ENCODE assay signal across 8 mouse cellular contexts in genomic region chr7:44868919-44869696, GRCm38 (mm10). TPM values are rescaled to one million over a fixed set of nuclear protein-coding genes. Genes with fewer than 3 reads are reported as not detected.
A peak's percentile ranks its signal among the peaks of the same experiment; 100 is the strongest.
DNase-seq lines count a peak whose midpoint lies in the region; ATAC-seq and TF ChIP-seq lines count a peak whose summit lies in the region.

No protein-coding gene starts in this region.

- no peaks in the 10 kb centered on the region for H3K27me3 ChIP-seq in Patski
- no peaks in the 10 kb centered on the region for H3K27me3 ChIP-seq in kidney, adult 2 months (replicated peaks; ENCODE audit: control insufficient read depth, insufficient read depth, low read length)
- no peaks in the 10 kb centered on the region for H3K27me3 ChIP-seq in lung, embryonic 16.5 days (ENCODE audit: control insufficient read depth, insufficient read depth, low read depth, low read length)

- no peak for TF ChIP-seq CTCF in Patski (IDR thresholded peaks at IDR 0.05)
- no peak for TF ChIP-seq CTCF in cortical plate, adult 2 months (IDR thresholded peaks at IDR 0.05; ENCODE audit: extremely low read depth, insufficient read depth, low read length)
- no peak for TF ChIP-seq CTCF in kidney, adult 2 months (conservative IDR thresholded peaks at IDR 0.05; ENCODE audit: insufficient read depth, insufficient read length, low read depth, low read length)

- H3K9ac ChIP-seq in lung, embryonic 16.5 days (ENCODE audit: low read length), result peak overlapping the region; percentile 100

- no peaks in the 10 kb centered on the region for H3K9me3 ChIP-seq in lung, embryonic 16.5 days (ENCODE audit: control insufficient read depth, low read length)

- H3K4me1 ChIP-seq in cortical plate, adult 2 months (ENCODE audit: control insufficient read depth, insufficient read depth, low read length), result peaks cover 6% of the 10 kb centered on the region
- H3K4me1 ChIP-seq in kidney, adult 2 months (ENCODE audit: control insufficient read depth, insufficient read depth, low read length), result peaks cover 21% of the 10 kb centered on the region
- H3K4me1 ChIP-seq in lung, embryonic 16.5 days (replicated peaks; ENCODE audit: control insufficient read depth, insufficient read depth, low read length), result peaks cover 52% of the 10 kb centered on the region

- H3K36me3 ChIP-seq in kidney, adult 2 months (ENCODE audit: control insufficient read depth, insufficient read depth, low read length), result no peaks in the 10 kb centered on the region
- peaks cover 16% of the 10 kb centered on the region for H3K36me3 ChIP-seq in lung, embryonic 16.5 days (ENCODE audit: control insufficient read depth, insufficient read depth, low read length)

- CTCF ChIA-PET in Patski (lab: Charles Lee), result interaction anchor here (0.7 to 1.5 kb wide), 4 partner anchors 8 to 89 kb away, joined by 3 to 4 read pairs (median 4); partner anchors contain the start of gene Med25

- in situ Hi-C loops in Patski (cut with MboI; ENCODE audit: low pct_unique_long_range_greater_than_20kb), result loop anchor here (25.0 kb wide), 1 partner anchor 843 kb away; the partner anchor contains the start of genes Dbp, Fam83e, Rpl18 and Sphk2

- no peak for TF ChIP-seq POLR2A in cortical plate, adult 2 months (IDR thresholded peaks at IDR 0.05; ENCODE audit: extremely low read depth, insufficient read depth, low read length)
- TF ChIP-seq POLR2A in kidney, adult 2 months (IDR thresholded peaks at IDR 0.05; ENCODE audit: low read depth, low read length), result no peak

- H3K4me2 ChIP-seq in lung, embryonic 16.5 days (ENCODE audit: low read depth, low read length), result peak overlapping the region; percentile 65

- peak; percentile 21 for ATAC-seq in Patski
- peak; percentile 65 for ATAC-seq in lung, embryonic 16.5 days (ENCODE audit: low read depth)

- DNase-seq in 3T3-L1 (ENCODE audit: low read depth, low spot score) (peak; percentile 43), Patski (ENCODE audit: low read depth, low spot score) (no peak)
- peak; percentile 83 for DNase-seq in heart, adult 18-20 months
- peak; percentile 78 for DNase-seq in kidney, adult 2 months
- peak; percentile 67 for DNase-seq in retina, embryonic 14.5 days (ENCODE audit: low spot score)
- peak; percentile 85 for DNase-seq in yolk sac, embryonic 10.5 days (ENCODE audit: low spot score)

- WGBS in kidney, adult 2 months, result under 1% methylated on average over 103 of the region's 108 CpGs
- whole genome bisulfite sequencing in lung, embryonic 16.5 days, result under 1% methylated on average over 81 of the region's 108 CpGs

- H3K4me3 ChIP-seq in cortical plate, adult 2 months (ENCODE audit: insufficient read depth, low read length), result peak overlapping the region; percentile 5
- peak overlapping the region; percentile 90 for H3K4me3 ChIP-seq in kidney, adult 2 months (ENCODE audit: insufficient read depth, low read depth, low read length)
- H3K4me3 ChIP-seq in lung, embryonic 16.5 days (ENCODE audit: low read length), result peak overlapping the region; percentile 96

- POLR2A ChIA-PET in Patski (lab: Charles Lee), result interaction anchor here (0.6 to 2.4 kb wide), 6 partner anchors 12 to 61 kb away, joined by 3 to 9 read pairs (median 4); partner anchors contain the start of genes Ap2a1, Med25 and Pnkp

- H3K27ac ChIP-seq in cortical plate, adult 2 months (ENCODE audit: insufficient read depth, low read length), result peak overlapping the region; percentile 94
- H3K27ac ChIP-seq in kidney, adult 2 months (ENCODE audit: insufficient read depth, low read depth, low read length), result peak overlapping the region; percentile 98
- H3K27ac ChIP-seq in lung, embryonic 16.5 days (ENCODE audit: low read length), result peak overlapping the region; percentile 100

RNA-seq across cellular contexts. Expression of gene Ptov1, which starts 0.5 kb away (rescaled TPM):
- polyA plus RNA-seq in Patski (2021), result 308 TPM
- polyA plus RNA-seq in cortical plate, adult 2 months (2012; rRNA removed), result 359 and 377 TPM in 2 replicates
- total RNA-seq in heart, adult 18-20 months (2021), result 100 to 1,000 TPM; 173 to 184 TPM
- polyA plus RNA-seq in kidney, adult 2 months (2012; rRNA removed), result 212 and 221 TPM in 2 replicates
- 302 and 307 TPM in 2 replicates for polyA plus RNA-seq in lung, embryonic 16.5 days (2015; fragmentation: Nextera tagmentation; extraction: Ambion mirVana)

RNA-seq across cellular contexts. Expression of gene Pnkp, which starts 12.2 kb away (rescaled TPM):
- 43.2 TPM for polyA plus RNA-seq in Patski (2021)
- 35.6 and 40.8 TPM in 2 replicates for polyA plus RNA-seq in cortical plate, adult 2 months (2012; rRNA removed)
- total RNA-seq in heart, adult 18-20 months (2021), result 10 to 100 TPM; 16.5 to 19.4 TPM
- polyA plus RNA-seq in kidney, adult 2 months (2012; rRNA removed), result 44.9 and 53.4 TPM in 2 replicates
- 38.0 and 39.0 TPM in 2 replicates for polyA plus RNA-seq in lung, embryonic 16.5 days (2015; fragmentation: Nextera tagmentation; extraction: Ambion mirVana)

RNA-seq across cellular contexts. Expression of gene Tbc1d17, which starts 20.2 kb away (rescaled TPM):
- 59.1 TPM for polyA plus RNA-seq in Patski (2021)
- polyA plus RNA-seq in cortical plate, adult 2 months (2012; rRNA removed), result 95.0 and 99.8 TPM in 2 replicates
- total RNA-seq in heart, adult 18-20 months (2021), result 10 to 100 TPM; 36.7 to 57.6 TPM
- 100 and 114 TPM in 2 replicates for polyA plus RNA-seq in kidney, adult 2 months (2012; rRNA removed)
- 83.7 and 84.4 TPM in 2 replicates for polyA plus RNA-seq in lung, embryonic 16.5 days (2015; fragmentation: Nextera tagmentation; extraction: Ambion mirVana)

RNA-seq across cellular contexts. Expression of gene Akt1s1, which starts 20.3 kb away (rescaled TPM):
- 99.9 TPM for polyA plus RNA-seq in Patski (2021)
- polyA plus RNA-seq in cortical plate, adult 2 months (2012; rRNA removed), result 97.5 and 101 TPM in 2 replicates
- total RNA-seq in heart, adult 18-20 months (2021), result 10 to 100 TPM; 65.1 to 67.1 TPM
- polyA plus RNA-seq in kidney, adult 2 months (2012; rRNA removed), result 90.6 and 121 TPM in 2 replicates
- polyA plus RNA-seq in lung, embryonic 16.5 days (2015; fragmentation: Nextera tagmentation; extraction: Ambion mirVana), result 92.3 and 95.6 TPM in 2 replicates

RNA-seq across cellular contexts. Expression of gene Med25, which starts 23.4 kb away (rescaled TPM):
- polyA plus RNA-seq in Patski (2021), result 96.8 TPM
- 121 and 129 TPM in 2 replicates for polyA plus RNA-seq in cortical plate, adult 2 months (2012; rRNA removed)
- 10 to 100 TPM; 75.9 to 79.8 TPM for total RNA-seq in heart, adult 18-20 months (2021)
- polyA plus RNA-seq in kidney, adult 2 months (2012; rRNA removed), result 164 and 181 TPM in 2 replicates
- 97.3 and 102 TPM in 2 replicates for polyA plus RNA-seq in lung, embryonic 16.5 days (2015; fragmentation: Nextera tagmentation; extraction: Ambion mirVana)

Comparison
In these comparisons a context has a peak if more than half of its experiments do, and no peak if none do; other contexts are left out.
1. H3K4me3 ChIP-seq: peak in every context shown above with its lines; median percentile 96 in lung, embryonic 16.5 days; 90 in kidney, adult 2 months; 5 in cortical plate, adult 2 months.